Mouse (Mus musculus): ENCODE results near the gene Trpm1. TPM values are rescaled to one million over a fixed set of nuclear protein-coding genes. Genes with fewer than 3 reads are reported as not detected.

Trpm1 gene
- polyA plus RNA-seq, 1 experiment from 2014 or later = not detected

DNA sequence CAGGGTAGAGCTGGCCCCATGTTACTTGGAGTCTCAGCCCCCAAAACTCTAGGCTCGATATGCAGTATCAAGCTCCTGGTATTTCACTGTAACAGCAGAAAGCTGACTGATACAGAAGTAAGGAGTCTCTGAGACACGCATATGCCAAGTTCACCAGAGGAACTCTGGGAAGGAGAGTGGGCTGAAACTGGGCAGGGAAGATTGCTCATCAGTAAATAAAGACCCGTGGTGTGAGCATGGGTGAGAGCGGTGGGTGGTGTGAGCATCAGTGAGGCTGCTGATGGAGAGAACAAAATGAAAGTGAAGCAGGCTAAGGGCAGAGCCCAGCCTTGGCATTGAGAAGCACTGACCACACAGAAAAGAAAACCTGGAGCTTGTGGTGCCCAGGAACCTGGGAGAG is 62.0 kb downstream of the Trpm1 start:
- Histone ChIP-seq H3K4me2 (no peak overlapping the region), H3K27ac (ENCODE audit: poor library complexity, severe bottlenecking) (no peak overlapping the region), H3K4me3 (no peak overlapping the region), H3K9me3 (replicated peaks) (no peaks in the 10 kb centered on the region), H3K9ac (no peak overlapping the region), H3K4me1 (replicated peaks) (no peaks in the 10 kb centered on the region), H3K27me3 (replicated peaks) (no peaks in the 10 kb centered on the region), H3K36me3 (no peaks in the 10 kb centered on the region)
- 72% methylated on average over 4 of the region's 4 CpGs for WGBS
- ATAC-seq (ENCODE audit: insufficient number of reproducible peaks, low FRiP score) = no peak

DNA sequence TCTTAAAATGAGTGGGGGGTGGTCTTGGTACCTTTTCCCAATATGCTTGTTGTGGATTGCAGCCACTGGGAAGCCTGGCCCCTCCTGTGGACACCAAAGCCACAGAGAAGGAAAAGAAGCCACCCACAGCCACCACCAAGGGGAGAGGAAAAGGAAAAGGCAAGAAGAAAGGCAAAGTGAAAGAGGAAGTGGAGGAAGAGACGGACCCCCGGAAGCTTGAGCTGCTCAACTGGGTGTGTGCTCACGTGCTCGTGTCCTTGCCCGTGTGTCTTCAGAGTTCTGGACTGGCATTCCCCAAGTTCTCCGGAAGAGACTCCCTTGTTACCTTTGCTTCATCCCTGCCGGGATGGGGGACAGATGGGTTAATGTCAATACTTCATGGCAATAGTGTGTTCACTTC is 63.8 kb downstream of the Trpm1 start:
- no peak for ATAC-seq (ENCODE audit: insufficient number of reproducible peaks, low FRiP score)
- Histone ChIP-seq H3K4me1 (replicated peaks) (no peaks in the 10 kb centered on the region), H3K27ac (ENCODE audit: poor library complexity, severe bottlenecking) (no peak overlapping the region), H3K4me3 (no peak overlapping the region), H3K9ac (no peak overlapping the region), H3K4me2 (no peak overlapping the region), H3K9me3 (replicated peaks) (no peaks in the 10 kb centered on the region), H3K36me3 (no peaks in the 10 kb centered on the region), H3K27me3 (replicated peaks) (no peaks in the 10 kb centered on the region)
- 84% methylated on average over 7 of the region's 7 CpGs for WGBS

DNA sequence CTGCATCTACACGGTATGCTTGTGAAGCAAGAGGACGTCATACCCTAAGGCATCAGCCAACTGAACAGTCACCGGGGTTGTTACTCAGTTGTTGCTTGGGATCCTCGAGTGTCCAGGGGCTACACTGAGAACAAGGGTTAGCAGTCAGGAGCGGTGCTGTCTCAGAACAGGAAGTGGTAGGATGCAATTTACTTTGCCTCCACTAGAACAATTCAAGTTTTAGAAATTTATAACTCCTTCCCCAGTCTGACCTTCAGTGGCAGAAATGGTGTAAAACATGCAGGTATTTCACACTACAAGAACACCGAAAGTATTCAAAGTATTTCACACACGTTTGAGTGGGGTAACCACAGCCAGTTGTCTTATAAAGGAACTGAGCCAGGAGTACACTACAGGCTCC is 66.1 kb downstream of the Trpm1 start:
- no peak overlapping the region for H3K4me3 ChIP-seq
- H3K4me2 ChIP-seq = no peak overlapping the region
- no peaks in the 10 kb centered on the region for H3K36me3 ChIP-seq
- no peak overlapping the region for H3K27ac ChIP-seq (ENCODE audit: poor library complexity, severe bottlenecking)
- 72% methylated on average over 7 of the region's 7 CpGs for WGBS
- H3K9ac ChIP-seq = no peak overlapping the region
- H3K4me1 ChIP-seq (replicated peaks) = no peaks in the 10 kb centered on the region
- ATAC-seq (ENCODE audit: insufficient number of reproducible peaks, low FRiP score) = no peak
- H3K27me3 ChIP-seq (replicated peaks) = no peaks in the 10 kb centered on the region
- no peaks in the 10 kb centered on the region for H3K9me3 ChIP-seq (replicated peaks)

DNA sequence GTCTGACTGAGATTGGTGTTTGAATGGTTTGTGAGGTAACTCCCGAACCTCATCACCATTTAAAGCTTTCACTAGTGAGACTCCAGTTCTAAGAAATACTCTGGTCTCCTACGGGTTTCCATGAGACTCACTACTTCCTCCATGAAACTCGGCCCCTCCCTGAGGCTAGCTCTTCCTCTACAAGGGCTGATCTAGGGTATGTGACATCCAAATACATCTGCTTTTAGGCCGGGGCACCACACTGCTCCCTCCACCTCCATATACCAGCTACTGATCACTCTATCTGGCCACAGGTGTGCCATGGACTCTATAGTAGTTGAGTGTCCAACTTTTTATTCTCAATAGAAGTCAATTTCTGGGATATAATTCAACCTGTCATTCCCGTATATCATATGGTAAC is 69.6 kb downstream of the Trpm1 start:
- no peaks in the 10 kb centered on the region for H3K9me3 ChIP-seq (replicated peaks)
- no peak overlapping the region for H3K4me2 ChIP-seq
- no peak overlapping the region for H3K27ac ChIP-seq (ENCODE audit: poor library complexity, severe bottlenecking)
- WGBS = 80% methylated on average over 5 of the region's 5 CpGs
- no peaks in the 10 kb centered on the region for H3K27me3 ChIP-seq (replicated peaks)
- H3K4me3 ChIP-seq = no peak overlapping the region
- H3K9ac ChIP-seq = no peak overlapping the region
- H3K4me1 ChIP-seq (replicated peaks) = no peaks in the 10 kb centered on the region
- ATAC-seq (ENCODE audit: insufficient number of reproducible peaks, low FRiP score) = no peak
- no peaks in the 10 kb centered on the region for H3K36me3 ChIP-seq

DNA sequence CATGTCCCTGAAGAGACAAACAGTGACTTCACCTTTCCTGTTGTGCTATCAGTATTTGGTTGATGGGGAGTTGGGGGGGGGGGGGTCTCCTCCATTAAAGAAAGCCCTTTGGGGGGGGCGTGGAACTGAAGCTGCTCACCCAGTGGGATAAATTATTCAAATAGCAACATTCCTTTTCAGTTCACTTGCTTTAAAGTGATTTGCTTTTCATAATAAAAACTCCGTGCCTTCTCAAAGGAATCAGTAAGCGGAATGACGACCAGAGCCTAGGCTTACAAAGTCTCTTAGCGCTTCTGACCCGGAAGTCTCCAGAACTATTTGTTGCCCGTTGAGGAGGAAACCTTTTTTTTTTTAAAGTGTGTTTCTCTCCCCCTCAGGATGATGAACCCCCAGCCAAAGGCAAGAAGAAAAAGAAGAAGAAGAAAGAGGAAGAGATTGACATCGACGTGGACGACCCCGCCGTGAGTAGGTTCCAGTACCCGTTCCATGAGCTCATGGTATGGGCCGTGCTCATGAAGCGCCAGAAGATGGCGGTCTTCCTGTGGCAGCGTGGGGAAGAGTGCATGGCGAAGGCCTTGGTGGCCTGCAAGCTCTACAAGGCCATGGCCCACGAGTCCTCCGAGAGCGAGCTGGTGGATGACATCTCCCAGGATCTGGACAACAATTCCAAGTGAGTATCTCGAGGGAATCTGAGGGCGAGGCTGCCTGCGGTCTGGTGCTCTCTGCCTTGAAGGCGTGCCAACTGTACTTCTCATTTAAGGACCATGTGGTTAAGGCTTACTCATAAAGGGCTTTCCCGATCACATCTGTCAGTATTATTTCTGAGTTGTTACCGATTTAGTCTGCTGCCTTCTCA is 72.9 kb downstream of the Trpm1 start:
- H3K4me1 ChIP-seq (replicated peaks) = no peaks in the 10 kb centered on the region
- H3K4me3 ChIP-seq = no peak overlapping the region
- no peaks in the 10 kb centered on the region for H3K27me3 ChIP-seq (replicated peaks)
- H3K4me2 ChIP-seq = no peak overlapping the region
- no peak overlapping the region for H3K27ac ChIP-seq (ENCODE audit: poor library complexity, severe bottlenecking)
- no peaks in the 10 kb centered on the region; the same call in 1 of the 2 replicates for H3K9me3 ChIP-seq (replicated peaks)
- WGBS = 85% methylated on average over 27 of the region's 27 CpGs
- ATAC-seq (ENCODE audit: insufficient number of reproducible peaks, low FRiP score) = no peak
- no peak overlapping the region for H3K9ac ChIP-seq
- H3K36me3 ChIP-seq = no peaks in the 10 kb centered on the region

DNA sequence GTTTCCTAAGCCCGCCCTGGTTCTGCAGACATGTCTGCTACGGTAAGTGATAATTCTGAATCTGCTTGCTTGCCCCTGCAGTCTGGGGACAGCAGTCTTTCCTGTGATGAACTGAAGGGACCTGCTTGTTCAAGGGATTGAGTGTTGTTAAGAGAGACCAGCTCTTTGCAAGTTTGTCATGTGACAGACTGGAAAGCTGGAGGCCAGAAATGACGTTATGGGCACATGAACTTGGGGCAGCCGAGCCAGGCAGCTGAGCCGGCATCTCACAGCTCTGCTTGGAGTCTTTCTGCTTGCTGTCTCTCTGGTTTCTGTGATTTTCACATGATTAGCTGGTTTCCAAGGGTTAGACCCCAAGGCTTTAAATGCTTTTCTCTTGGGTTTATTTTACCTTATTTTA is 74.0 kb downstream of the Trpm1 start:
- no peak overlapping the region for H3K27ac ChIP-seq (ENCODE audit: poor library complexity, severe bottlenecking)
- ATAC-seq (ENCODE audit: insufficient number of reproducible peaks, low FRiP score) = no peak
- no peaks in the 10 kb centered on the region for H3K4me1 ChIP-seq (replicated peaks)
- no peak overlapping the region for H3K4me3 ChIP-seq
- H3K9me3 ChIP-seq (replicated peaks) = no peaks in the 10 kb centered on the region; the same call in 1 of the 2 replicates
- WGBS = 73% methylated on average over 5 of the region's 5 CpGs
- H3K36me3 ChIP-seq = no peaks in the 10 kb centered on the region
- H3K27me3 ChIP-seq (replicated peaks) = no peaks in the 10 kb centered on the region
- no peak overlapping the region for H3K4me2 ChIP-seq
- no peak overlapping the region for H3K9ac ChIP-seq

DNA sequence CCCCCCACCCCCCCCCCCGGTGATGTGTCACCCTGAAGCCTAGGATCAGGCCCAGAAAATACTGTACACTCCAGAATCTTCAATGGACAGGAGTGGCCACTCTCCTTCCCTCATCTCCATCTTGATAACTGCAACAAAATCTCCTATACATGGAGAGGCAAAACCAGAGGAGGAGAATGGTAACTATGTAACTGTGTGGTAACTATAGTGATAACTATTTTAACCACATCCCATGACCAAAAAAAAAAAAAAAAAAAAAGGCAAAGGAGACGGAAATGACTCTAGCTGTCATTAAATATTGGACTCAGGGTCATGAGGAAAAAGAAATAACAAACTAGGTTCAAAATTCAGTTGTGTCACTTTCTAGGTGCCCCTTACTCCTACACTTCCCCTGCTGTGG is 74.7 kb downstream of the Trpm1 start:
- H3K36me3 ChIP-seq = no peaks in the 10 kb centered on the region
- no peak overlapping the region for H3K4me2 ChIP-seq
- H3K27me3 ChIP-seq (replicated peaks) = no peaks in the 10 kb centered on the region
- H3K4me1 ChIP-seq (replicated peaks) = no peaks in the 10 kb centered on the region
- H3K27ac ChIP-seq (ENCODE audit: poor library complexity, severe bottlenecking) = no peak overlapping the region
- H3K9me3 ChIP-seq (replicated peaks) = no peaks in the 10 kb centered on the region; the same call in 1 of the 2 replicates
- 87% methylated on average over 2 of the region's 2 CpGs for WGBS
- H3K4me3 ChIP-seq = no peak overlapping the region
- H3K9ac ChIP-seq = no peak overlapping the region
- ATAC-seq (ENCODE audit: insufficient number of reproducible peaks, low FRiP score) = no peak

DNA sequence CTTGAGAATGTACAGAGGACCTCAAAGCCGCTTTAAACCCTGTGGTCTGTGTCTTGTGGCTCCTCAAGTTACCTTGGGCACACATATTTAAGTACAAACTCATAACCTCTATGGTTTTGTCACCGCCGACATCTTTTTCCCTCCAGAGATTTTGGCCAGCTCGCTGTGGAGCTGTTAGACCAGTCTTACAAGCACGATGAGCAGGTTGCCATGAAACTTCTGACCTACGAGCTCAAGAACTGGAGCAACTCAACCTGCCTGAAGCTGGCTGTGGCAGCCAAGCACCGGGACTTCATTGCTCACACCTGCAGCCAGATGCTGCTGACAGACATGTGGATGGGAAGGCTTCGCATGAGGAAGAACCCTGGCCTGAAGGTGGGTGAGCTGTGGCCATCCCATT is 76.3 kb downstream of the Trpm1 start:
- H3K4me3 ChIP-seq = no peak overlapping the region
- no peaks in the 10 kb centered on the region for H3K4me1 ChIP-seq (replicated peaks)
- no peak overlapping the region for H3K27ac ChIP-seq (ENCODE audit: poor library complexity, severe bottlenecking)
- H3K9me3 ChIP-seq (replicated peaks) = no peaks in the 10 kb centered on the region; the same call in 1 of the 2 replicates
- H3K27me3 ChIP-seq (replicated peaks) = no peaks in the 10 kb centered on the region
- H3K4me2 ChIP-seq = no peak overlapping the region
- 76% methylated on average over 8 of the region's 8 CpGs for WGBS
- no peak overlapping the region for H3K9ac ChIP-seq
- no peaks in the 10 kb centered on the region for H3K36me3 ChIP-seq
- ATAC-seq (ENCODE audit: insufficient number of reproducible peaks, low FRiP score) = no peak

DNA sequence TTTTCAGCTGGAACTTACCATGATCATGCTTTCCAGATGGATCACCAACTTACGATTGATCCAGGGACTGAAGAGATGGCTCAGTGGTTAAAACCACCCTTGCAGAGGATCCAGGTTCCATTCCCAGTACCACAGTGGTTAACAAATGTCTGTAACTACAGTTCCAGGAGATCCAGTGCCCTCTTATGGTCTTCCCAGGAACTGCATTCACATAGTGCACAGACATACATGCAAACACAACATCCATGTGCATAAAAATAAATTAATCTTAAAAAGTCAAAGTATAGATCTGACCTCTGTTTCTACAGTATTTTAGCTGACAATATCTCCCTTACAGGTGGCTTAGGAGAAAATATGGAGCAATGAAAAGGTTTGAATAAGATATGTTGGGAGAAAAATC is 77.4 kb downstream of the Trpm1 start:
- no peak for ATAC-seq (ENCODE audit: insufficient number of reproducible peaks, low FRiP score)
- Histone ChIP-seq H3K9me3 (replicated peaks) (no peaks in the 10 kb centered on the region; the same call in 1 of the 2 replicates), H3K27ac (ENCODE audit: poor library complexity, severe bottlenecking) (no peak overlapping the region), H3K36me3 (no peaks in the 10 kb centered on the region), H3K4me3 (no peak overlapping the region), H3K4me2 (no peak overlapping the region), H3K4me1 (replicated peaks) (no peaks in the 10 kb centered on the region), H3K27me3 (replicated peaks) (no peaks in the 10 kb centered on the region), H3K9ac (no peak overlapping the region)
- WGBS = 88% methylated on average over 1 of the region's 1 CpGs

DNA sequence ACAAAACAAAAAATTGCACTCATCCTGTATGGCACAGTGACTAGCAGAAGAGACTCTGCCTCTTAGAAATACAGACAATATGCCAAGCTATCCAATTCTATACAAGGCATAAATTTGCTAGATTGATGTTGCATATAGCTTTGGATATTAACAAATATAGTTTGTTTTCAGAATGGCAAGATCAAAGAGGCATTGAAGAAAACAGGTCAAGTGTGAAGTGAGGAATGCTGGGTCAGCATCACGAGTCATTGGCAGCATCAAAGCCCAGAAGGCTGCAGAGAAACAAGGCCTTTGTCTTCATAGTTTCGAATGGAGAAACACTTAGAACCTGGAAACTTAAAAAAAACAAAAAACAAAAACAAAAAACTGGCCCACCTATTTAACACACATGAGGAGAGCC is 78.4 kb downstream of the Trpm1 start:
- ATAC-seq (ENCODE audit: insufficient number of reproducible peaks, low FRiP score) = no peak
- WGBS = 61% methylated on average over 2 of the region's 2 CpGs
- no peak overlapping the region for H3K27ac ChIP-seq (ENCODE audit: poor library complexity, severe bottlenecking)
- H3K9me3 ChIP-seq (replicated peaks) = no peaks in the 10 kb centered on the region; the same call in 1 of the 2 replicates
- no peaks in the 10 kb centered on the region for H3K27me3 ChIP-seq (replicated peaks)
- H3K4me1 ChIP-seq (replicated peaks) = no peaks in the 10 kb centered on the region
- H3K4me3 ChIP-seq = no peak overlapping the region
- H3K9ac ChIP-seq = no peak overlapping the region
- no peak overlapping the region for H3K4me2 ChIP-seq
- no peaks in the 10 kb centered on the region for H3K36me3 ChIP-seq

DNA sequence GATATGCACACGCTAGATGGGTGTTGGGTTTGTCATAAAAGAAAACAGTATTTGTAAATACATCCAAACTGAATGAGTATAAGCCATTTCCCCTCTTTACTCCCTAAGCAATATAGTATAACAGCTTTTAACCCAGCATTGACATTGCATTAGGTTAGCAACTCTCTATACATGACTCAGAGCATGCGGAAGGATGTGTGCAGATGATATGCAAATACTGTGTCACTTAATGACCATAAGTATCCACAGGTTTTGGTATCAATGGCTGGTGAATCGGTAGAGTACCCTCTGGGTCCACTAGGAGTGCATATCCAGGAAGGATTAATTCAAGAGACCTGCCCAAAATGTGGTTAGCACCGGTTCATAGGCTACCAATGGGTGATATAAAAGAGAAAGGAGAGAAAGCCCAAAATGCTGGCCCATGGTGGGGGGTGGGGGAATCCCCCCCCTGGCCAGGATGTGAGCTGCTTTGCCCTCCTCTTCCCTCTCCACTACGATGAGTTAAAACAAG is 80.7 kb downstream of the Trpm1 start:
- Histone ChIP-seq H3K9me3 (replicated peaks) (no peaks in the 10 kb centered on the region; the same call in 1 of the 2 replicates), H3K4me3 (no peak overlapping the region), H3K27ac (ENCODE audit: poor library complexity, severe bottlenecking) (no peak overlapping the region), H3K36me3 (no peaks in the 10 kb centered on the region), H3K27me3 (replicated peaks) (no peaks in the 10 kb centered on the region), H3K9ac (no peak overlapping the region), H3K4me2 (no peak overlapping the region), H3K4me1 (replicated peaks) (no peaks in the 10 kb centered on the region)
- ATAC-seq (ENCODE audit: insufficient number of reproducible peaks, low FRiP score) = no peak
- WGBS = 80% methylated on average over 5 of the region's 5 CpGs

DNA sequence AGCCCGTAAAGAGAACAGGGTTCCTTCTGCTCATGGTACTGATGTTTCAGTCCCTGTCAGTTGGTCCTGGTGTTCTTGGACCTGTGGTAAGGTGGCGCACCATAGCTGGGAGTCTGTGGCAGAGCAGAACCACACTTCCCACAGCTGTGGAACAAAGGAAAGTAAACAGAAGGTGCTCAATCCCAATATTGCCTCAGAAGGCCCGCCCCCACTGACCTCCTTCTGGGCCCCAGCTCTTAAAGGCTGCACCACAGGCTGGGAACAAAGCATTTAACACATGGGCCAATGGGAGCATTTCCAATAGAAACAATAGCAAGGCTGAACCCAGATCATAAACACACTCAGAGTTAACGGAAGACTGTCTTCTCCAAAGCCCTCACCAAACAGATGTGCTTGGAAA is 82.9 kb downstream of the Trpm1 start:
- H3K27ac ChIP-seq (ENCODE audit: poor library complexity, severe bottlenecking) = no peak overlapping the region
- no peak overlapping the region for H3K4me2 ChIP-seq
- H3K4me1 ChIP-seq (replicated peaks) = no peaks in the 10 kb centered on the region
- H3K27me3 ChIP-seq (replicated peaks) = no peaks in the 10 kb centered on the region
- H3K36me3 ChIP-seq = no peaks in the 10 kb centered on the region
- no peak overlapping the region for H3K4me3 ChIP-seq
- 81% methylated on average over 4 of the region's 4 CpGs for WGBS
- no peaks in the 10 kb centered on the region for H3K9me3 ChIP-seq (replicated peaks)
- no peak overlapping the region for H3K9ac ChIP-seq
- ATAC-seq (ENCODE audit: insufficient number of reproducible peaks, low FRiP score) = no peak
